Mouse (Mus musculus): ENCODE results near the gene Gm9045. TPM values are rescaled to one million over a fixed set of nuclear protein-coding genes. Genes with fewer than 3 reads are reported as not detected.

Gm9045 gene
- not detected for total RNA-seq (2023)

GRCm38 (mm10) chr10:118337731-118338130 lies at the start of gene Gm9045:
TSS of gene Gm9045 (minus strand) at chr10:118337831.

GRCm38 (mm10) chr10:118354005-118354404 lies 16.4 kb upstream of the Gm9045 start, which contains the start of gene Gm9049:
TSS of gene Gm9049 (minus strand) at chr10:118354105.

GRCm38 (mm10) chr10:118348579-118348978 lies 10.9 kb upstream of the Gm9045 start, which contains the start of gene Gm9048:
TSS of gene Gm9048 (minus strand) at chr10:118348679.

GRCm38 (mm10) chr10:118343155-118343554 lies 5.5 kb upstream of the Gm9045 start, which contains the start of gene Gm9046:
TSS of gene Gm9046 (minus strand) at chr10:118343255.

GRCm38 (mm10) chr10:118332308-118332707 lies 5.3 kb downstream of the Gm9045 start, which contains the start of gene Gm9044:
TSS of gene Gm9044 (minus strand) at chr10:118332408.

GRCm38 (mm10) chr10:118326869-118327268 lies 10.8 kb downstream of the Gm9045 start, which contains the start of gene Gm9040:
TSS of gene Gm9040 (minus strand) at chr10:118326969.

GRCm38 (mm10) chr10:118294938-118295337 lies 42.7 kb downstream of the Gm9045 start, which contains the start of gene Iltifb:
TSS of gene Iltifb (minus strand) at chr10:118295038.

Other genes with a start within 250 kb of the Gm9045 start
- 9.4 TPM for gene Mdm1, start 196.0 kb downstream of the Gm9045 start, total RNA-seq (2023)
- not detected for gene Il22, start 132.9 kb downstream of the Gm9045 start, total RNA-seq (2023)
- 0.53 TPM for gene Gm32717, start 97.1 kb downstream of the Gm9045 start, total RNA-seq (2023)
- 0.53 TPM for gene Gm32802, start 79.1 kb downstream of the Gm9045 start, total RNA-seq (2023)
- not detected for gene Iltifb, start 42.8 kb downstream of the Gm9045 start, total RNA-seq (2023)
- gene Gm9040, start 10.9 kb downstream of the Gm9045 start, total RNA-seq (2023) = not detected
- gene Gm9044, start 5.4 kb downstream of the Gm9045 start, total RNA-seq (2023) = not detected
- not detected for gene Gm9046, start 5.4 kb upstream of the Gm9045 start, total RNA-seq (2023)
- not detected for gene Gm9048, start 10.8 kb upstream of the Gm9045 start, total RNA-seq (2023)
- gene Gm9049, start 16.3 kb upstream of the Gm9045 start, total RNA-seq (2023) = not detected
- gene Ifng, start 103.2 kb upstream of the Gm9045 start, total RNA-seq (2023) = 5.8 TPM

Data from CD4-positive naive resting alpha-beta T cell, adult 57 days (primary cell).